Mouse (Mus musculus): ENCODE results near the gene Hsd11b2.

Hsd11b2 gene

GRCm38 (mm10) chr8:105518436-105519313, at the start of gene Hsd11b2:
Gene Hsd11b2, plus strand, starts transcription at chr8:105518755.
- DNase-seq: peak; percentile 76

GRCm38 (mm10) chr8:105469041-105469695, 49.4 kb upstream of the Hsd11b2 start:
- DNase-seq: peak; percentile 53

GRCm38 (mm10) chr8:105469816-105470215, 48.7 kb upstream of the Hsd11b2 start:
- no peak for DNase-seq

- no peak for DNase-seq
Observed at GRCm38 (mm10) chr8:105470262-105470661, 48.3 kb upstream of the Hsd11b2 start.

- no peak for DNase-seq
Observed at GRCm38 (mm10) chr8:105470681-105471313, 47.8 kb upstream of the Hsd11b2 start.

- DNase-seq: peak; percentile 87
Observed at GRCm38 (mm10) chr8:105471314-105472015, 47.1 kb upstream of the Hsd11b2 start, which contains the start of gene Tppp3. Gene Tppp3, minus strand, starts transcription at chr8:105471526.

GRCm38 (mm10) chr8:105472414-105472932, 46.1 kb upstream of the Hsd11b2 start:
- DNase-seq: no peak

GRCm38 (mm10) chr8:105472983-105473382, 45.6 kb upstream of the Hsd11b2 start:
- DNase-seq: no peak

GRCm38 (mm10) chr8:105473816-105474606, 44.5 kb upstream of the Hsd11b2 start:
- peak; percentile 50 for DNase-seq

- no peak for DNase-seq
Observed at GRCm38 (mm10) chr8:105474680-105475079, 43.9 kb upstream of the Hsd11b2 start.

- DNase-seq: no peak
Observed at GRCm38 (mm10) chr8:105475254-105475653, 43.3 kb upstream of the Hsd11b2 start.

- no peak for DNase-seq
Observed at GRCm38 (mm10) chr8:105475742-105476141, 42.8 kb upstream of the Hsd11b2 start.

- no peak for DNase-seq
Observed at GRCm38 (mm10) chr8:105476161-105476560, 42.4 kb upstream of the Hsd11b2 start.

- DNase-seq: peak; percentile 70
Observed at GRCm38 (mm10) chr8:105476628-105477413, 41.7 kb upstream of the Hsd11b2 start.

- DNase-seq: no peak
Observed at GRCm38 (mm10) chr8:105477792-105478191, 40.8 kb upstream of the Hsd11b2 start.

GRCm38 (mm10) chr8:105481013-105481412, 37.5 kb upstream of the Hsd11b2 start:
- DNase-seq: no peak

- peak; percentile 61 for DNase-seq
Observed at GRCm38 (mm10) chr8:105481453-105481852, 37.1 kb upstream of the Hsd11b2 start.

- no peak for DNase-seq
Observed at GRCm38 (mm10) chr8:105482123-105482522, 36.4 kb upstream of the Hsd11b2 start.

- peak; percentile 44 for DNase-seq
Observed at GRCm38 (mm10) chr8:105483212-105484029, 35.1 kb upstream of the Hsd11b2 start.

- no peak for DNase-seq
Observed at GRCm38 (mm10) chr8:105484030-105484368, 34.6 kb upstream of the Hsd11b2 start.
